Mouse (Mus musculus): ENCODE measurements at regions not wholly inside any gene's neighbourhood (a gene's known extent, or its start where the extent isn't known, plus 50 kb on each side); places are given as distances from the start of the nearest gene placed in this dataset.

DNA sequence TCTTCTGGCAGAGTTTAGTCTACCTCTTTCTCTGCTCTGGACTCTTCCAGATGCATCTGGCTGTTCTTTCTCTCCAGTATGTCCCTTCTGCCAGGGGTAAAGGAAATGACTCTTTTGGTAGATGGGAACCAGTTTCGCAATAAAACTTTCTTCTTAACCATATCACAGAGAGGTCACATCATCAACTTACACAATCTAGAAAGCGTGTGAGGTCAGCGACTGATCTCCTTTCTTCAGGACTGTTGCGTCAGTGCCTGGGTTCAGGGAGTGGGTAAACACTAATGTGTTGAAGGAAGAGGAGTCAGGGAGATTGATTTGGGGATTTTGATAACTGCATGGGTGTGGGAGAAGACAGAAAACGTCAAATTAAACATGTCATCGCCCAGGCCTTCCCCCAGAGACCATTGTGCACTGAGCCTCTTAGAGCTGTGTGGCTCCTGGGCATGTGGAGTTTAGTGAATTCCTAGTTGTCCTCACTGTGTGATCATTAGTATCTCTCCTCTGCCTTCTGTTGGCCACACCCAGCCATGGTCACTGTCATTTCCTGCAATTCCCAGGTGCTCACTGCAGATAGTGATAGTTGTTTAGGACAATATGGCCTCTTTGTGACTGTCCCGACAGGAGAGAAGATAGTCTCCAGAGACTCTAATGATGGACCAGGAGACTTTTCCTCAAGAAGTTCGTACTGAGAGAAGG lies 122.2 kb upstream of the Arntl start:
- TF ChIP-seq GATA4 (IDR thresholded peaks at IDR 0.05; ENCODE audit: insufficient replicate concordance, low read length): no peak

DNA sequence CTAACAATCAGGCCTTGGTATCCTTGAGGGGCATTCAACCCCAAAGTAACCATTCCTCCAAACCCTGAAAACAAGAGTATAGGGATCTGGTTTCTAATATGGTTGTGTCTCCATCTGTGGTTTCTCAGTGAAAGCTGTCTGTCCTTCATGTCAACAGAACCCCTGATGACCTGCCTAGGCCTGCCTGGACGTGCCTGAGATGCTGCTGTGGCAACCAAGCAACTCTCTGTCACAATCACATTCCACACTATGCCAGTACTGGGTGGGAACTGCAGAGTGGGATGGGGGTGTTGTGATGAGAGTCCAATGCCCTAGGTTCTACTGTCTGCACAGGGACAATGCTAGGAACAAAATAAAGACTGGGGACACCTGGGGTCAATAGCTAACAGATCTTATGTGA lies 121.1 kb upstream of the Arntl start:
- TF ChIP-seq GATA4 (IDR thresholded peaks at IDR 0.05; ENCODE audit: insufficient replicate concordance, low read length): no peak

DNA sequence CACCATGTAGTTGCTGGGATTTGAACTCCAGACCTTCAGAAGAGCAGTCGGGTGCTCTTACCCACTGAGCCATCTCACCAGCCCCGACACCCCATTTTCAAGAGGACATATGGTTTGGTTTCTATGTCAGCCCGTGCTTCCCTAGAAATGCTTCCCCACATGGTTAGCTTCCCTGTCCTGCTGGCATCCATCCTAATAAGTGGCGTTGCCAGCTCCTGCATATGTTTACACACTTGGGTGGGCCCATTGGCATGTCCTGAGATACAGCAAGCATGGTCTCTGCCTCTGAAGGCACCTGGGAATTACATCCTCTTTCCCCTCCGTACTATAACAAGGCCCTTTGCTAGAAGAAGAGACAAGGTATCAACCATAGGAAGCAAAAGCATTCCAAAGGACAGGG lies 119.6 kb upstream of the Arntl start:
- no peak for TF ChIP-seq GATA4 (IDR thresholded peaks at IDR 0.05; ENCODE audit: insufficient replicate concordance, low read length)

DNA sequence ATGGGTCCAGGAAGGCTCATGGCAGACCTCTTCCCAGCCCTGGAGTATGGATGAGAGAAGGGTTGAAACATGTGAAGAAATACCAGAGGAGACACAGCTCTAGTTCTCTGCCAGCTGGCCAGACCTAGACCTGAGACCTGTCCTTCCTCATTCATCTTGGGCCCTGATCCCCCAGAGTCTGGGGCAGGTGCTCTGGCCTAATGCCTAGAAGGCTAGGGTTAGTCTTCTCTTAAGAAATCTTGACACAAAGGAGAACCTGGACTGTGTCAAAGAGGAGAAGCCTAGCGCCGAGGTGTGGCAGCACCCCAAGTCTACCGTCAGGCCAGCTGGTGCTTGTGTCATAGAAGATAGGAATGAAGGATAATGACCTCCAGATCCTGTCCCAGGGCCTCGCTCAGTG lies 118.2 kb upstream of the Arntl start:
- no peak for TF ChIP-seq GATA4 (IDR thresholded peaks at IDR 0.05; ENCODE audit: insufficient replicate concordance, low read length)

DNA sequence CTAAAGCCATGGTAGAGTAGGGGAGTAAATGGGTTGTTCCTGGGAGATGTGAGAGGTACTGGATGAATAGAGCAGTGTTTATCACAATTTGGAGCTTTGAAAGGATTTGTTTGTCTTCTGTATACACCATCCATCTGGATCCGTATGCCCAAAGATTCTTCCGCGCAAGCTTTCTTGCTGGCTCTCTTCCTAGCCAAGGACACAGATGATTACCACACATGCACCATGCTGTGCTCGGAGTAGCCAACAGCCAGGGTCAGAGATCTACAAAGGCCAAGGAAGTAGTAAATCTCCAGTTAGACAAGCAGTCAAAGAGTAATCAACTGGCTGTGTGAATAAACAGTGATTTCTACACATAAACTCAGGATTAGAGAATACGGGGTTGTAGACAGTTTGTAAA lies 113.3 kb upstream of the Arntl start:
- TF ChIP-seq GATA4 (IDR thresholded peaks at IDR 0.05; ENCODE audit: insufficient replicate concordance, low read length): no peak

DNA sequence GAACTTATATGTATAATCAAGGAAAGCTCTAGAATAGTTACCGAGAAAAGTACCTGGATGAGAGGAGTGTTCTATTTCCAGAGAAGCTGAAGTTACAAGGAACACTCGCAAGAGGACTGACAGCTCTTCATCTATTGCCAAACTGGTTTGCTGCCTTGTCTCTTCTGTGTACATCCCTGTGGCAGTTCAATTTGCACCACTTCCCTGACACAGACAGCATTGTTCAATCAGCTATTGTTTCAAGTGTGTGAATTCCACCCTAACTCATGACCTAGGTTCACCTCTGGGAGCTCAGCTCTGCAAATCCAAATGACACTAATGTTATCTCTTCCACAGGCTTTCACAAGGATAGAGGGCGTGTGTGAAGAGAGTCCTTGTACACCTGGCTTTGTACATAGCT lies 112.2 kb upstream of the Arntl start:
- no peak for TF ChIP-seq GATA4 (IDR thresholded peaks at IDR 0.05; ENCODE audit: insufficient replicate concordance, low read length)

DNA sequence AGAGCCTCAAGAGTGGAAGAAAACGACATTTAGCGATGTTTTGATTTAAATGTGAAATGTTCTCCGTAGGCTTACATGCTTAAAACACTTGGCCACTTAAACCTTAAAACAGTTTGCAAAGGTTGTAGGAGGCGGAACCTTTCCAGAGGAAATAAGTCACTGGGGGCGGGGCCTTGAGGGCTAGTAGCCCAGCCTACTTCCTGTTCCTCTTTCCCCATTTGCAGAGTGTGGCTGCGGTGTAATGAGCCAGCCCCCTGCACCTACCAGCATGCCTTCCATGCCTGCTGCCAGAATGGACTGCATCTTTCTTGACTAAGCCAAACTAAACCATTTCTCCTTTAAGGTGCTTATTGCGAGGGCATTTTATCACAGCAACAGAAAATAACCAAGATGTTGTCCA lies 103.0 kb upstream of the Arntl start:
- TF ChIP-seq GATA4 (IDR thresholded peaks at IDR 0.05; ENCODE audit: insufficient replicate concordance, low read length): no peak

DNA sequence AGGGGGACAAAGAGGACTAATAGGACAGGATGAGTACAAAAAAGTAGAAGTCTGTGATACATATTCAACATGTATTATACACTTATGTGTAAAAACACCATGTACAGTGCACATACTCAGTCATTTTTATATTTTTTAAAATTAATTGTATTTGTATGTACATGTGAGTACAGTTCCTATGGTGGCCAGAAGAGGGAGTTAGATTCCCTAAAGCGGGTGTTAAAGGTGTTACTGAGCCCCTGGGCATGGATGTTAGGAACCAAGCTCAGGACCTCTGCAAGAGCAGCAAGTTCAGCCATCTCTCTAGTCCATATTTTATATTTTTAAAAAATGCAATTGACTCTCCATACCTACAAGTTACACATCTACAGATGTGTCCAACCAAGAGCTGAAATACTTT lies 101.9 kb upstream of the Arntl start:
- TF ChIP-seq GATA4 (IDR thresholded peaks at IDR 0.05; ENCODE audit: insufficient replicate concordance, low read length): no peak

DNA sequence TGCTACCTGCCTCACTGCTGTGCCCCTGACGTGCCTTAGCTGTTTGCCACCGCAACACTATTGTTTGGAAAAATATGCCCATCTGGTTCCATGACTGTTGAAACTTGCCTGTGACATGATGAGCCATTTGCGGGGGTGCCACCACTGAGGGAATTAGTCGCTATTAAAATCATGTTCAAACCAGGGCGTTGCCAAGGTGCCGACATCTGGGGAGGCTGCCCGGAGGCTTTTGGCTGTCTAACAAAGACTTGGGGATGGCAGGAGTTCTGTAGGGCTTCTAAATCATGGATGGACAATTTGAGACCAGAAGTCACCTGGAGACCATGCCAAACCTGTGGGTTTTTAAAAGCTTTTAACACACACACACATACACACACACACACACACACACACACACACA lies 100.5 kb upstream of the Arntl start:
- TF ChIP-seq GATA4 (IDR thresholded peaks at IDR 0.05; ENCODE audit: insufficient replicate concordance, low read length): no peak

DNA sequence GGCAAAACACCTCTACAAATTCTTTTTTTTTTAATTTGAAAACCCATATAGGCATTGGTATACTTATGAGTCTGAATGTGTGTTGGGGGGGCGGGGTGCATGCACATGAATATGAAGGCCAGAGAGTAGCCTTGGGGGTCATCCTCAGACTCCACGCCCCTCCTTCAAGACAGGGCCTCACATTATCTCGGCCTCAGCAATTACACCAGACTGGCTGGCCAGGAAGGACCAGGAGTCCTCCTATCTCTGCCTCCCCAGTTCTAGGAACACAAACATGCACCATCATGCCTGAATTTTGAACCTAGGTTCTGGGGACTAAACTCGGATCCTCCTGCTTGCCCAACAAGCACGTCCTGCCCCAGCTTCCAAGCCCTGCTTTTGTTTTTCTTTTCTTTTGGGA lies 99.3 kb upstream of the Arntl start:
- TF ChIP-seq GATA4 (IDR thresholded peaks at IDR 0.05; ENCODE audit: insufficient replicate concordance, low read length): no peak

DNA sequence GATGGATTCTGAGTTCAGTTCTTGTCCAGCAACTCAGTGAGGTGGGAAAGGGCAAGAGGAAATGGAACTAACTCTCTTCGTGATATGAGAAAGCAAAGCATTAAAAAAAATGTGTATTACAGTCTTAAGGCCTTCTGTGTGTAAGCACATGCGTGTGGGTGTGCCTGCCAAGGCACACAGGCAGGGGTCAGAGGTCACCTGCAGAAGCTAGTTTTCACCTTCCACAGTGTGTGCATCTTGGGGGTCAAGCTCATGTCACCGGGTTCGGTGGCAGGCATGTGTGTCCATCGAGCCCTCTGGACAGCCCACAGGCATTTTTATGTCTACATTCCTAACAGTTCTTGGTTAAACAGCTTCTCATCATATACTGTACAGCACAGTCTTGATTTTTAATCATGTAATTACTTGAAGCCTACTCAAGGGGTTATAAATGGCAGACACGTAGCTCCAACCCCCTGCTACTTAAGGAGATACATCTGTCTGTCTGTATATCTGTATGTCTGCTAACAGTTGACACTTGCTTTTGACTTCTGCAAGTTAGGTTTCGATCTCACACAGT lies 98.7 kb upstream of the Arntl start:
- TF ChIP-seq GATA4 (IDR thresholded peaks at IDR 0.05; ENCODE audit: insufficient replicate concordance, low read length): no peak

DNA sequence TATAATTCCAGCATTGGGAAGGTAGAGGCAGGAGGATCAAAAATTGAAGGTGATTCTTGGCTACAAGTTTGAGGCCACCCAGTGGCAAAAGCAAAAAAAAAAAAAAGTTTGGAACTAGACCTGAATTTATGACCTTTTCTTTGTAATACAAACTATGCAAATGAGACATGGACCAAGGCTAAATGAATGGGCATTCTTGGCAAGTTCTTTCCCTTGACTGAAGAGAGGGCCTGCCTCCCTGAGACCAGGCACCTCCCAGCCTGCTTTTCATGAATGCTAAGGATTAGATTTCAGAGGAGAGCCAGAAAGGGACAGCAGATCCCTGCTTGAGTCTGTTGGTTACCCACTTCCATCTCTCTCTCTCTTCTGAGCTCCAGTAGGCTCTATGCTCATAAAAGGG lies 97.8 kb upstream of the Arntl start:
- TF ChIP-seq GATA4 (IDR thresholded peaks at IDR 0.05; ENCODE audit: insufficient replicate concordance, low read length): no peak

DNA sequence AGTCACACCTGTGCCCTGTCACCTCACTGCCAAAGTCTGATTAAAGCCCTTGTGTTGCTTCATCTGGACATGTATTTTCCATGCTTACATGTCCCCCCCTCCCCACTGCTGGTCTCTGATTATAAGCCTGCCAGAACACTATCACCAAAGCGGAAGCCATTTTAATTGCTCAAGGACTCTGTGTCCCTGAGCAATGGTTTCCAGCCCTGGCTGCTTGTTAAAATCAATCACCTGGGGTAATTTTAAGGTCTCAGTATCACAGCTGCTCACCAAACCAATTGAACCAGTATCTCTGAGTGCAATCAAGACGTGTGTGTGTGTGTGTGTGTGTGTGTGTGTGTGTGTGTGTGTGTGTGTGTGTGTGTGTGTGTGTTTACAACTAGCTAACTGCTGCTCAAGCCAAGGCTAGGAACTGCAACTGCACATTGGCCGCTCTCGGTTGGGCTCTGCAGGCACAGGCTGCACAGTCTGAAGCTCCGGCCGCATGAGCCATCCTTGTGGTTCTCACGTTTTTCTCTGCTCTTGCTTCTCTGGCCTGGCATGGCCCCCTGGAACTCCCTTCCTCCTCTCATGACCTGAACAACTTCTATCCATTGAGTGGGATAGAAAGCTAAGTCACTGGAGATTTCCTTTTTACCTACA lies 96.3 kb upstream of the Arntl start:
- no peak for TF ChIP-seq GATA4 (IDR thresholded peaks at IDR 0.05; ENCODE audit: insufficient replicate concordance, low read length)

DNA sequence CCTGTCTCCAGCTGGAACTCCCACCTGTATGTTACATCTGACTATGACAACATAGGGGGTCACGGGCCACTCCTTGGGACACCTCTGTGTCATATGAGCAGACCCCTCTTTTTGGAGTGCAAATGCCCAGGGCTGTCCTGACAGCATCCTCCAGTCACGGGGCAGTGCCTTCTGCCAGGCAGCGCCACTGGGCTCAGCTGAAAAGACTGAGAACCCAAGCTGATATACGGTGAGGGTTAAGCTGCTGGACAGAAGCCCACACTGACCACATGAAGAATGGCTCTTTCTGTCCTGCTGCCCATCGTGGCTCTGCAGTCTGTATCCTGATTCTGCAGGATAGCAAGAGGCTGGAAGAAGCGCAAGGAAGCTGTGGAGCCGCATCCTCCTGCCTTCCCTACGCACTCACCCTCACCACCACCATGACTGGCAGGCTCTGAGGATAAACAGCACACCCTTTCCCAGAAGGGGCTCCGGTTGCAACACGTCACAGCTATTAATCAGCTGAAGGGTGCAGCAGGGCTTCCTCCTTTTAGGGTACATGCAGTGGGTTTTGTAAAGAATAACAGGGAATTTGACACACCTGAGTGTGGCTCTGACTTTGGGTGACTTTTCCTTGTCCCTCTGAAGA lies 93.9 kb upstream of the Arntl start:
- TF ChIP-seq GATA4 (IDR thresholded peaks at IDR 0.05; ENCODE audit: insufficient replicate concordance, low read length): no peak

DNA sequence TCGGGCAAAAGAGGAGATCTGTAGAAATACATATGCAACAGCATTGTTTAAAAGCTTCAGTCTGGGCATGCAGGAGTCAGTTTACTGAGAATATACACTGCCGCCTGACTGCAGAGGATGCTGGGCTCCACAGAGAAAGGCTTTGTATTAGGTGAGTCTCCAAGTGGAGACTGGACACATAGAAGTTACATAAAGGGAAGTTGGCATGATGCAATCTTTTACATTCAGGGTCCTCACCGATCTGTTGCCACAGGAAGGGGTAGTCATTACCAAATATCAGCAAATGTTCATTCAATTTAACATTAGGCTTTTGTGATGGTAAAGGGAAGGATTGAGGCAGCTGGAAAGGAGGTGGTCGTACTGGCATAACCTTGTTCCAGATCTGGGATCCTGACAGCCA lies 89.7 kb upstream of the Arntl start:
- no peak for TF ChIP-seq GATA4 (IDR thresholded peaks at IDR 0.05; ENCODE audit: insufficient replicate concordance, low read length)

DNA sequence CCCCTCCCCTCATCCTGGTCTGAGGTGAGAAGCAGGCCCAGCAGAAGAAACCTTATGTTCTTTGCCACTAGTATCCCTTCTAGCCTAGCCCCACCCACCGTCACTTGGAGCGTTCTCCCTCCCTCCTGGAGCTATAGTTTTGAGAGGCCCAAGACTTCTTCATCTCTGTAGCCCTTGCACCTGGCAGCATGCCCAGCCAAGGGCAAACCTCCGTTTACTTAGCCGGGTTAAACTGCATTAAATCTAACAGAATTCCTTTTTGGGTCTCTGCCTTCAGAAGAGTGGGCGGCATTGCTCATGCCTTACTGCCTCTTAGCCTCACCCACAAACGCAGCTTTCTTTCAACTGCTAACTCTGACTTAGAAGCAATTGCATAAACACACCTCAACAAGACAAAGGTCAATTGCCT lies 85.3 kb upstream of the Arntl start:
- TF ChIP-seq GATA4 (IDR thresholded peaks at IDR 0.05; ENCODE audit: insufficient replicate concordance, low read length): no peak

Data from liver, adult (tissue).